Mouse (Mus musculus): ENCODE measurements around the gene Kalrn. TPM values are rescaled to one million over a fixed set of nuclear protein-coding genes. Genes with fewer than 3 reads are reported as not detected.
"Not testable (repeated sequence)": the region's sequence is repeated elsewhere in the genome, so short reads cannot be mapped to it uniquely, and the experiment has no call there.

Gene Kalrn
- polyA plus RNA-seq, 1 experiment = 278 TPM

DNA sequence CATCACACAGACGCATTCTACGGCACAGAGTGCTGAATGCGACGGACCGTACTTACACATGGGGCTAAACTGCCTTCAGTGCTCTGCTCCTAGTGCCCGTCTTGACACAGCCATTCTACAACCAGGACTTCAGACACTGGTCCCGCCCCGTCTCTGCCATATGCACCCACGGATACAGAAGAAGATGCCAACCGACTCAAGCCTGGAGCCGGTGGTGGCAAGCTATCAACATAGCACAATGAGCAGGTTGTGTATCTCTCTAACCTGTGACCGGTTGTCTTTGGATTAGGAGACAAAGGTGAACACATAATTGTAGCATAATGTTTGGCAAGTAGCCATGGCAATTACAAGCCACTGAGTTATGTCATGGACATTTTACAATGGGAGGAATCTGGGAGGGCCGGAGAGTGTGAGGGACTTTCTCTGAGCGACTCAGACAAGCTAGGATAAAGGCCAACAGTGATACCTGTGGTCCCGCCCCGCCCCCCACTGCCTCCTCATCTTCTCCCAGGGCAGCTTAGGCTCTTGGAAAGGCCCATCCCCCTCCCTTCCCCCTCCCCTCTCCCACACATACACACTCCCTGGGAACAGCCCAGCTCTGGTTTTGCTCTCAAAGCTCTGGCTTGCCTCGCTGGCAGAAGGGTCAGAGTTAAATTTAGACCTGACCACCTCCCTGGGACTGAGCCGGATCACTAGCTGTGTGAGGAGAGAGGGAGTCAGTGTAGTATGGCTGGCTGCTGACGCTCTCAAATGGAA, 491.5 kb downstream of the Kalrn start:
- Histone ChIP-seq H3K4me3 (ENCODE audit: insufficient read depth, low read length) (no peak overlapping the region), H3K4me1 (ENCODE audit: control insufficient read depth, insufficient read depth, low read length) (peaks cover 18% of the 10 kb centered on the region), H3K27ac (ENCODE audit: insufficient read depth, low read length) (no peak overlapping the region)
- TF ChIP-seq POLR2A (IDR thresholded peaks at IDR 0.05; ENCODE audit: extremely low read depth, insufficient read depth, low read length) (no peak), CTCF (IDR thresholded peaks at IDR 0.05; ENCODE audit: extremely low read depth, insufficient read depth, low read length) (no peak)

DNA sequence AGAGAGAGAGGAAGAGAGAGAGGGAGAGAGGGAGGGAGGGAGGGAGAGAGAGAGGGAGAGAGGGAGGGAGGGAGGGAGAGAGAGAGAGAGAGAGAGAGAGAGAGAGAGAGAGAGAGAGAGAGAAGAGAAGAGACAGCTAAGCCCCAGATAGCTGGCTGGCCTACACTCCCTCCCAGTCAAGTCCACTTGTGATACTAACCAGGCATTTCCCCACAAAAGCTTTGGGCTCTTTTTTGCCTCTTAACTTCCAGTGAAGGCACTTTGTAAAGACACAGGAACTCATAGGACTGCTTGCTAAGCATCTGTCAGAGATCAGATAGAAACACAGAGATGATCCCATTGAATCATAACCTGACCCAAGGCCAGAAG, 492.0 kb downstream of the Kalrn start:
- H3K4me3 ChIP-seq (ENCODE audit: insufficient read depth, low read length); H3K27ac ChIP-seq (ENCODE audit: insufficient read depth, low read length): not testable (repeated sequence)
- peaks cover 18% of the 10 kb centered on the region for H3K4me1 ChIP-seq (ENCODE audit: control insufficient read depth, insufficient read depth, low read length)

DNA sequence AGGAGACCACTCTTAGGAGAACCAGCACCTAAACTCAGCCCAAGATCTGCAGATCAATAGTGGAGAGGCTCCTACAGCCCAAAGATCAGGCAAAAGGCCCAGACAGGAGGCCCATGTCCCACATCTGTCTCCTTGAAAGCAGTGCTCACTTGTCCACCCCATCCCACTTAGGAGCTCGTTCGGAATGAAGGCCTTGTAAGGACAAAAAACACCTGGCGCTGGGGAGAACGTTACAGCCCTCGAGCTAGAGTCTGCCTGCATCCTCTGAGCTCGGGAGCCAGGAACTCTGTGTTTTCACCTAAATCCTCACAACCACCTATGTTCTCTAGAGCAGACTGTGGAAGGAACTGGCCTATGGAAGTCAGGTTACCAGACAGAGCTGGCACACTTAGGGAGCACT, 492.5 kb downstream of the Kalrn start:
- no peak overlapping the region for H3K27ac ChIP-seq (ENCODE audit: insufficient read depth, low read length)
- H3K4me3 ChIP-seq (ENCODE audit: insufficient read depth, low read length) = no peak overlapping the region
- TF ChIP-seq CTCF (IDR thresholded peaks at IDR 0.05; ENCODE audit: extremely low read depth, insufficient read depth, low read length) = no peak
- no peak for TF ChIP-seq POLR2A (IDR thresholded peaks at IDR 0.05; ENCODE audit: extremely low read depth, insufficient read depth, low read length)
- peaks cover 18% of the 10 kb centered on the region for H3K4me1 ChIP-seq (ENCODE audit: control insufficient read depth, insufficient read depth, low read length)

DNA sequence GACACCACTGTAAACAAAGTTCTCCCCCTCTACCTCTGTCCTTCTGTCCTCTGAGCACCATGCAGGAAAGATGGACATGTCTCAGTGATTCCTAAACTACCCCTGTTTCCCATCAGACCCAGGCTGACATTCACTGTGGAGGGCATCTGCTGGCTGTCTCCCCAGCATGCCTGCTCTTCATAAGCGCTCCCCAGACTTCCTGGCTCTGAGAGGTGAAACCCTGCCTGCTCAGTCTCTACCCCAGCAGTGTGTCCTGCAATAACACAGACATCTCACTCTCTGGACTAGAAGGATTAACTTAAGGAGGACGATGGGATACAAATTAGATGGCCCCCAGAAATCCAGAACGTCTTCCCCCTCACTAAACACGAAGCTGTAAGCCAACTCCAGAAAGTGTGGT, 493.8 kb downstream of the Kalrn start:
- TF ChIP-seq CTCF (IDR thresholded peaks at IDR 0.05; ENCODE audit: extremely low read depth, insufficient read depth, low read length) = no peak
- no peak for TF ChIP-seq POLR2A (IDR thresholded peaks at IDR 0.05; ENCODE audit: extremely low read depth, insufficient read depth, low read length)
- Histone ChIP-seq H3K4me3 (ENCODE audit: insufficient read depth, low read length) (no peak overlapping the region), H3K27ac (ENCODE audit: insufficient read depth, low read length) (peak overlapping the region; percentile 64), H3K4me1 (ENCODE audit: control insufficient read depth, insufficient read depth, low read length) (peaks cover 18% of the 10 kb centered on the region)

DNA sequence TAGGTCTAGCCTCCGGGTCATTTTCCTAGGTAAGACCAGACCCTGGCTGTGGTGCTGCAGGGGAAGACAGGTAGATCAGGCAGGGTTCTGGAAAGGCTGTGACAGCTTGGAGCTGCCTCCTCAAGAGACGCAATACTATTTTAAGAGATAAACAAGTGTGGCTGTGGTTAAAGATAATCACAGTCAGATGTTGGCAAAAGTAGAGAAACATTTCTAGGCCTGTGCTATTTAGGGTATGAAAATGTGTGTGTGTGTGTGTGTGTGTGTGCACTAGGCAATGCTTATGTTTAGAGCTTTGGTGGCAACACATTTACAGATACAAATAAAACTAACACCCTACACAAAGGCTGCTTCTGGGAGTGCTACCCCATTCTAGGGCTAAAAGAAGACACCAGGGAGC, 494.6 kb downstream of the Kalrn start:
- peak overlapping the region; percentile 68; the same call in 1 of the 2 replicates for H3K27ac ChIP-seq (ENCODE audit: insufficient read depth, low read length)

DNA sequence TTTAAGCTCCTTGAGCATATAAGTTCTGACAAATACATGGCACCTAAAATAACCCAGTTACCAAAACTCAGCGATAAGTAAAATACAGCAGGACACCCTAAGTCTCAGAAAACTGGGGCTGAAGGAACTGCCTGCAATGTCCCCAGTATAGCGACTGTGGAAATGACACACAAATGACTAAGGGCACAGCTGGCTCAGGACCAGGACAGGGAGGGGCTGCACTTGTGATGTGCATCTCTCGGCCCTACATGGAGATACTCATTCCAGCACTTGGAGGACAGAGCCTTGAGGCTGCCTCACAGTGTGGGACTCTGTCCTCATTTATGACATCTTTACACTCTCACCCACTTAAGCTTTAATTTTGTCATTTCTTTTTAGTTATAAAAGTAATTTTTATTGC, 497.2 kb downstream of the Kalrn start:
- Histone ChIP-seq H3K4me1 (ENCODE audit: control insufficient read depth, insufficient read depth, low read length) (peaks cover 11% of the 10 kb centered on the region), H3K4me3 (ENCODE audit: insufficient read depth, low read length) (no peak overlapping the region), H3K27ac (ENCODE audit: insufficient read depth, low read length) (no peak overlapping the region)
- TF ChIP-seq CTCF (IDR thresholded peaks at IDR 0.05; ENCODE audit: extremely low read depth, insufficient read depth, low read length) = no peak

More for the DNA sequence above, 494.6 kb downstream of the Kalrn start:
- Histone ChIP-seq H3K4me3 (ENCODE audit: insufficient read depth, low read length) (no peak overlapping the region), H3K4me1 (ENCODE audit: control insufficient read depth, insufficient read depth, low read length) (peaks cover 18% of the 10 kb centered on the region)
- no peak for TF ChIP-seq CTCF (IDR thresholded peaks at IDR 0.05; ENCODE audit: extremely low read depth, insufficient read depth, low read length)
- no peak for TF ChIP-seq POLR2A (IDR thresholded peaks at IDR 0.05; ENCODE audit: extremely low read depth, insufficient read depth, low read length)

DNA sequence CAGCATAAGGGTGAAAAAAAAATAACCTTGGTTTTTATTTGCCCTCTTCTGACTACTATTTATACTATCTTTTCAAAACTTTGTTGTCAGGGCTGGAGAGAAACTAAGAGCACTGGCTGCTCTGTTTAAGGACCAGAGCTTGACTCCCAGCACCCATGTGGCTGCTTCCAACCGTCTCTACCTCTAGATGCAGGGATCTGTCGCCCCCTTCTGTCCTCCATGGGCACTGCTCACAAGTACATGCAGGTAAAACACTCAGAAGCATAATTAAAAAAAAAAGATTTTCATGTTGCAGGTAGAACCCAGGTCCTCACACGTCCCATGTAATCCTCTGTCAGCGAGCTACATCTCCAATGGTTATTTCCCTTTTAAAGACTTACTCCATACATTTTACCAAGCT, 499.4 kb downstream of the Kalrn start:
- Histone ChIP-seq H3K4me3 (ENCODE audit: insufficient read depth, low read length) (no peak overlapping the region), H3K27ac (ENCODE audit: insufficient read depth, low read length) (no peak overlapping the region), H3K4me1 (ENCODE audit: control insufficient read depth, insufficient read depth, low read length) (peaks cover 4% of the 10 kb centered on the region)
- TF ChIP-seq POLR2A (IDR thresholded peaks at IDR 0.05; ENCODE audit: extremely low read depth, insufficient read depth, low read length) = no peak
- 0 out of 2 replicates have a peak, but pooled peaks have one; percentile 2 for TF ChIP-seq CTCF (IDR thresholded peaks at IDR 0.05; ENCODE audit: extremely low read depth, insufficient read depth, low read length)

DNA sequence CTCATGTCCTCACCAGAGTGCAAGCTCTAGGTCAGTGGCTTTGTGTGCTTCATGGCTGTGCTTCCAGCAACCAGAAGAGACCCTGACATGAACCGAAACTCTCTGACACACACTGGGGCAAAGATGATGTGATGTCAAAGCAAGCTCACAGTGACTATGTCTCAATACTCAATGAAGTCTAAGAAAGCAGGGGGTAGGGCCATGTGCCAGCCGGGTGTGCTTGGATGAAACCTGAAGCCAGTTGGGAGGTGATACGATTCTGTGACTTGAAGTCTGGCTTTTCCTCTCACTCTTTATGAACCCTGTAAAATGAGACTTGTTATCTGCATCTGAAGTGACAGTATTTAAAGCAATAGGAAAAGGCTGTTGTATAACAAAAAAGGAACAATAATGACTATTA, 501.2 kb downstream of the Kalrn start:
- H3K4me3 ChIP-seq (ENCODE audit: insufficient read depth, low read length) = no peak overlapping the region

DNA sequence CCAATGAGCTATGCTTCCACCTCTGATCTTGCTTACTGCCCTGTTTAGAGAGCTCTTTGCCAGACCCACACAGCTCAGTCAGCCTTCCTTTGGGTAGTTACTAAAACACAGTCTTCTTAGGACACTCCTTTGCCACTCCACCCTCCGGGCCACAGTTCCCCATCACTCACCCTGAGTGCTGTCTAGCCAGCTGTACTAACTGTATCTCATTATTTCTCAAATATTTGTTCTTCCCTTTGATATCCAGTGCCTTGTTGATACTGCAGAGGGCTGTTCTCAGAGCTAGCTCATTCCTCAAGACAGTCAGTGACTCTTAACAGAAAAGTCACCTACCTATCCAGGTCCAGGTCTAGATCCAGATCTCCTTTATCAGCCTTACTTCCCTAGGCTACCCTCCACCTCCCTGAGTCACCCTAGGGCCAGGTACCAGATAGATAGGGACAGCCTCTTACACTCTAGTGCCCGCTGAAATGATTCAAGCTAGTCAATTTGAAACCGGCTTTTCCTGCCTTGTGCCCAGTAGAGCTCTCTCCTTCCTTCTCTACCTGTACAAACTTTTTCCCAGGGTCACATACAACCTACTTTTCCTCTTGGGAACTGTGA, 502.0 kb downstream of the Kalrn start:
- no peak overlapping the region for H3K4me3 ChIP-seq (ENCODE audit: insufficient read depth, low read length)
- no peak overlapping the region for H3K27ac ChIP-seq (ENCODE audit: insufficient read depth, low read length)
- TF ChIP-seq CTCF (IDR thresholded peaks at IDR 0.05; ENCODE audit: extremely low read depth, insufficient read depth, low read length) = no peak
- no peak for TF ChIP-seq POLR2A (IDR thresholded peaks at IDR 0.05; ENCODE audit: extremely low read depth, insufficient read depth, low read length)
- no peaks in the 10 kb centered on the region; the same call in 1 of the 2 replicates for H3K4me1 ChIP-seq (ENCODE audit: control insufficient read depth, insufficient read depth, low read length)

More for the DNA sequence above, 501.2 kb downstream of the Kalrn start:
- TF ChIP-seq CTCF (IDR thresholded peaks at IDR 0.05; ENCODE audit: extremely low read depth, insufficient read depth, low read length) = no peak
- TF ChIP-seq POLR2A (IDR thresholded peaks at IDR 0.05; ENCODE audit: extremely low read depth, insufficient read depth, low read length) = no peak
- H3K27ac ChIP-seq (ENCODE audit: insufficient read depth, low read length) = no peak overlapping the region
- H3K4me1 ChIP-seq (ENCODE audit: control insufficient read depth, insufficient read depth, low read length) = no peaks in the 10 kb centered on the region; the same call in 1 of the 2 replicates

DNA sequence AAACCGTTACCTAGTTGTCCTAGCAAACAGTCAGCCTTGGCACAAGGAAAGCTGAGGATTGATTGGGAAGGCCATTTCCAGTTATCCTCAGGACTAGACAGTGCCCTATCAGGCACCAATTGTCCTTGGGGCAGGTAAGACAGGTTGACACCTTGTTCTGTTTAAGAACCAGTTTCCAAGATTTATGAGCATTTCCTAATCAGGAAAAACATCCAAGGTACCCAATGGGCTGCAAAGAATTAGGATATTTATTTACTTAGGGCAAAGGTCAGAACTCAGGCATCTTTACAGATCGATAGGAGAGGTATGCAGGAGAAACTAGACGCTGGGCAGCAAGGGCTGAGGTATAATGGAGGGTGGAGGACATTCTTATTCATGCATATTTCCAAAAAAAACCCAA, 503.9 kb downstream of the Kalrn start:
- TF ChIP-seq CTCF (IDR thresholded peaks at IDR 0.05; ENCODE audit: extremely low read depth, insufficient read depth, low read length) (no peak), POLR2A (IDR thresholded peaks at IDR 0.05; ENCODE audit: extremely low read depth, insufficient read depth, low read length) (no peak)
- Histone ChIP-seq H3K27ac (ENCODE audit: insufficient read depth, low read length) (no peak overlapping the region), H3K4me1 (ENCODE audit: control insufficient read depth, insufficient read depth, low read length) (no peaks in the 10 kb centered on the region), H3K4me3 (ENCODE audit: insufficient read depth, low read length) (no peak overlapping the region)
